Mouse (Mus musculus) brain, embryonic 18.5 days (tissue): ENCODE results near the gene Ano4.

ENCODE experiments used
- DNase-seq: peaks from one replicate; pipeline ENCODE4 v3.0.0-alpha.2; 2012; ENCODE audit warnings: low read depth, low spot score

Ano4 gene

DNA sequence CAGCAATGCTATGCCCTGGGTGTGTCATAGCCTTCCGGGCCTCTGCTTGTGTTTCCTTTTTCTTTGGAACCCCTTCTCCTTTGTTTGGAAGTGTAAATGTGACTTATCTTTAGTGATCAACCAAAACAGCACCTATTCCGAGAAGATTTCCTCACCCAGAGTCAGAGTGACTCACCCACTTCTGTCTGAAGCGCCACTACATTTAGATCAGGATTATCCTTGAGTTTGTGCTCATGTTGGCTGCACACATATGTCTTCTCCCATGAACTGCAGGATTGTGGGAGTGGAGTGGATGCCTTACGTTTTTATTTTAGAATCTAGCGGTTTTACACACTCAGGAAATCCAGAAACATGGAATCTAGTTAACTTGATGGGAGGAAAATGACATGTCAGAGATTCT, 383.8 kb downstream of the Ano4 start:
- no peak for DNase-seq

DNA sequence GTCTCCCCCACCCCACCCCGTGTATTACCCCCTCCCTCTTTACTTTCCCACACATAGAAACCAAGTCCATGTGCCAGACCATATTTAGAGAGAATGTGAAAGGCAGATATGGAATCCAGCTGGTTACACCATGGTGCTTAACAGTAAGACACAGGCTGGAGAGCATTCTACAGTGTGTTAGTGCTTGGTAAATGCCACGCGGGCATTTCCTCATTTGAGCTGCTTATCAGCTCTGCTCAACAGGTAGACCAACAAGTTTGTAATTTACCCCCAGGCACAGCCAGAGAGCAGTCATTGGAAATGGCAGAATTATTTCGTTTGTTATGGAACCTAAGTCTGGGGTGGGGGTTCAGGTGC, 394.3 kb downstream of the Ano4 start:
- no peak for DNase-seq

DNA sequence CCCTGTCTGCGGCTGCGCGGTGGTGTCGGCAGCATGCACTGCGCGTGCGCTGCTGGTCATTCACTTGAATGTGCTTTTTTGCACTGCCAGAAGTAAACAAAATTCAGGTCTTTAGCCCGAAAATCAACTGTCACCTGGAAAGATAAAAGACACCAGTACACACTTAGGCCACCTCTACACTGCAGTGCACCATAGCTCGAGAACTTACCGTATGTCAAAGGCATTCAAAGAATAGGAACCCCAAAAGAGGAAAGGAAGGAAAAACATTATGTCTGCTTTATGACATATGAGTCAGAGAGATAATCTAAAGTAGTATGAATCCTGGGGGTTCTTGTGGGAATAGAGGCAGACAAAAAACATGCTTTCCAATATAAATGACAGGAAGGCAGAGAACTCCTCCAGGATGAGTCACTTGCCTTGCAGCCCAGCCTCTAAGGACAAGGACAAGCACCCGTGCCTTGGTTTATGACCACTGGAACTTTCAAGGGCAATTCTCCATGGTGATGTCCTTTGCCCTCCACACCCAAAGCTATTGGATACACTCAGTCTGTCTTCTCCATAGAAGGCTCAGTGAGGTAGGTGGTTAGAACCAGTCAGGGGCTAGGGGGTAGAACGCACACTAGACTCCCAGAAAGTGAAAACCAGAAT, 394.8 kb downstream of the Ano4 start:
- DNase-seq, result no peak
